Mouse (Mus musculus): ENCODE results near the gene Rnf180. TPM values are rescaled to one million over a fixed set of nuclear protein-coding genes. Genes with fewer than 3 reads are reported as not detected.

The Rnf180 gene
- polyA plus RNA-seq, 1 experiment from 2014 or later: 34.5 TPM

- DNase-seq (no peak), ATAC-seq (ENCODE audit: low FRiP score, low TSS enrichment) (no peak)
- no peaks in the 10 kb centered on the region for H3K4me1 ChIP-seq (ENCODE audit: control insufficient read depth, insufficient read depth, low read length)
- H3K36me3 ChIP-seq (ENCODE audit: control insufficient read depth, insufficient read depth, low read length): no peaks in the 10 kb centered on the region
- no peaks in the 10 kb centered on the region for H3K9me3 ChIP-seq (ENCODE audit: control insufficient read depth, low read length)
- H3K4me2 ChIP-seq (ENCODE audit: low read length): no peak overlapping the region
- no peaks in the 10 kb centered on the region for H3K27me3 ChIP-seq (ENCODE audit: control insufficient read depth, insufficient read depth, low read length)
- 72% methylated on average over 6 of the region's 6 CpGs for WGBS
- H3K9ac ChIP-seq (replicated peaks; ENCODE audit: low read length): no peak overlapping the region
- H3K4me3 ChIP-seq (replicated peaks; ENCODE audit: low read depth, low read length): no peak overlapping the region
- H3K27ac ChIP-seq (replicated peaks; ENCODE audit: low read depth, low read length): no peak overlapping the region
These were observed 162.2 kb downstream of the Rnf180 start for GRCm38 (mm10) chr13:105132370-105132769.

GRCm38 (mm10) chr13:105130080-105130479, 164.5 kb downstream of the Rnf180 start:
- ATAC-seq (ENCODE audit: low FRiP score, low TSS enrichment): no peak
- no peak overlapping the region for H3K4me3 ChIP-seq (replicated peaks; ENCODE audit: low read depth, low read length)
- WGBS: 85% methylated on average over 6 of the region's 6 CpGs
- no peak for DNase-seq
- no peak overlapping the region for H3K27ac ChIP-seq (replicated peaks; ENCODE audit: low read depth, low read length)
- H3K4me2 ChIP-seq (ENCODE audit: low read length): no peak overlapping the region
- no peak overlapping the region for H3K9ac ChIP-seq (replicated peaks; ENCODE audit: low read length)
- H3K27me3 ChIP-seq (ENCODE audit: control insufficient read depth, insufficient read depth, low read length): no peaks in the 10 kb centered on the region
- no peaks in the 10 kb centered on the region for H3K9me3 ChIP-seq (ENCODE audit: control insufficient read depth, low read length)
- no peaks in the 10 kb centered on the region for H3K4me1 ChIP-seq (ENCODE audit: control insufficient read depth, insufficient read depth, low read length)
- H3K36me3 ChIP-seq (ENCODE audit: control insufficient read depth, insufficient read depth, low read length): no peaks in the 10 kb centered on the region

- DNase-seq (no peak), ATAC-seq (ENCODE audit: low FRiP score, low TSS enrichment) (no peak)
- Histone ChIP-seq H3K27ac (replicated peaks; ENCODE audit: low read depth, low read length) (no peak overlapping the region), H3K27me3 (ENCODE audit: control insufficient read depth, insufficient read depth, low read length) (no peaks in the 10 kb centered on the region), H3K4me1 (ENCODE audit: control insufficient read depth, insufficient read depth, low read length) (no peaks in the 10 kb centered on the region), H3K4me2 (ENCODE audit: low read length) (no peak overlapping the region), H3K9me3 (ENCODE audit: control insufficient read depth, low read length) (no peaks in the 10 kb centered on the region), H3K9ac (replicated peaks; ENCODE audit: low read length) (no peak overlapping the region), H3K4me3 (replicated peaks; ENCODE audit: low read depth, low read length) (no peak overlapping the region), H3K36me3 (ENCODE audit: control insufficient read depth, insufficient read depth, low read length) (no peaks in the 10 kb centered on the region)
- 89% methylated on average over 3 of the region's 3 CpGs for WGBS
These were observed 172.5 kb downstream of the Rnf180 start for GRCm38 (mm10) chr13:105122092-105122491.

- DNase-seq (no peak), ATAC-seq (ENCODE audit: low FRiP score, low TSS enrichment) (no peak)
- Histone ChIP-seq H3K36me3 (ENCODE audit: control insufficient read depth, insufficient read depth, low read length) (no peaks in the 10 kb centered on the region), H3K27ac (replicated peaks; ENCODE audit: low read depth, low read length) (no peak overlapping the region), H3K4me1 (ENCODE audit: control insufficient read depth, insufficient read depth, low read length) (no peaks in the 10 kb centered on the region), H3K27me3 (ENCODE audit: control insufficient read depth, insufficient read depth, low read length) (no peaks in the 10 kb centered on the region), H3K4me3 (replicated peaks; ENCODE audit: low read depth, low read length) (no peak overlapping the region), H3K9ac (replicated peaks; ENCODE audit: low read length) (no peak overlapping the region), H3K4me2 (ENCODE audit: low read length) (no peak overlapping the region), H3K9me3 (ENCODE audit: control insufficient read depth, low read length) (no peaks in the 10 kb centered on the region)
These were observed 173.0 kb downstream of the Rnf180 start for GRCm38 (mm10) chr13:105121617-105122016.

- Histone ChIP-seq H3K9me3 (ENCODE audit: control insufficient read depth, low read length) (no peaks in the 10 kb centered on the region), H3K27me3 (ENCODE audit: control insufficient read depth, insufficient read depth, low read length) (no peaks in the 10 kb centered on the region), H3K27ac (replicated peaks; ENCODE audit: low read depth, low read length) (no peak overlapping the region), H3K4me3 (replicated peaks; ENCODE audit: low read depth, low read length) (no peak overlapping the region), H3K4me1 (ENCODE audit: control insufficient read depth, insufficient read depth, low read length) (no peaks in the 10 kb centered on the region), H3K9ac (replicated peaks; ENCODE audit: low read length) (no peak overlapping the region), H3K36me3 (ENCODE audit: control insufficient read depth, insufficient read depth, low read length) (no peaks in the 10 kb centered on the region), H3K4me2 (ENCODE audit: low read length) (no peak overlapping the region)
- 92% methylated on average over 6 of the region's 6 CpGs for WGBS
- ATAC-seq (ENCODE audit: low FRiP score, low TSS enrichment): no peak
- no peak for DNase-seq
These were observed 183.0 kb downstream of the Rnf180 start for GRCm38 (mm10) chr13:105111599-105111998.

GRCm38 (mm10) chr13:105104385-105104784, 190.2 kb downstream of the Rnf180 start:
- DNase-seq (no peak), ATAC-seq (ENCODE audit: low FRiP score, low TSS enrichment) (no peak)
- Histone ChIP-seq H3K36me3 (ENCODE audit: control insufficient read depth, insufficient read depth, low read length) (no peaks in the 10 kb centered on the region), H3K4me3 (replicated peaks; ENCODE audit: low read depth, low read length) (no peak overlapping the region), H3K4me1 (ENCODE audit: control insufficient read depth, insufficient read depth, low read length) (no peaks in the 10 kb centered on the region), H3K27me3 (ENCODE audit: control insufficient read depth, insufficient read depth, low read length) (no peaks in the 10 kb centered on the region), H3K9ac (replicated peaks; ENCODE audit: low read length) (no peak overlapping the region), H3K9me3 (ENCODE audit: control insufficient read depth, low read length) (no peaks in the 10 kb centered on the region), H3K4me2 (ENCODE audit: low read length) (no peak overlapping the region), H3K27ac (replicated peaks; ENCODE audit: low read depth, low read length) (no peak overlapping the region)
- 85% methylated on average over 2 of the region's 2 CpGs for WGBS

GRCm38 (mm10) chr13:105100705-105101104, 193.9 kb downstream of the Rnf180 start:
- Histone ChIP-seq H3K9ac (replicated peaks; ENCODE audit: low read length) (no peak overlapping the region), H3K9me3 (ENCODE audit: control insufficient read depth, low read length) (no peaks in the 10 kb centered on the region), H3K27me3 (ENCODE audit: control insufficient read depth, insufficient read depth, low read length) (no peaks in the 10 kb centered on the region), H3K27ac (replicated peaks; ENCODE audit: low read depth, low read length) (no peak overlapping the region), H3K4me2 (ENCODE audit: low read length) (no peak overlapping the region), H3K4me3 (replicated peaks; ENCODE audit: low read depth, low read length) (no peak overlapping the region), H3K4me1 (ENCODE audit: control insufficient read depth, insufficient read depth, low read length) (no peaks in the 10 kb centered on the region), H3K36me3 (ENCODE audit: control insufficient read depth, insufficient read depth, low read length) (no peaks in the 10 kb centered on the region)
- 77% methylated on average over 4 of the region's 4 CpGs for WGBS
- ATAC-seq (ENCODE audit: low FRiP score, low TSS enrichment) (no peak), DNase-seq (no peak)

- 78% methylated on average over 2 of the region's 2 CpGs for WGBS
- Histone ChIP-seq H3K4me1 (ENCODE audit: control insufficient read depth, insufficient read depth, low read length) (no peaks in the 10 kb centered on the region), H3K9ac (replicated peaks; ENCODE audit: low read length) (no peak overlapping the region), H3K9me3 (ENCODE audit: control insufficient read depth, low read length) (no peaks in the 10 kb centered on the region), H3K4me2 (ENCODE audit: low read length) (no peak overlapping the region), H3K36me3 (ENCODE audit: control insufficient read depth, insufficient read depth, low read length) (no peaks in the 10 kb centered on the region), H3K27ac (replicated peaks; ENCODE audit: low read depth, low read length) (no peak overlapping the region), H3K4me3 (replicated peaks; ENCODE audit: low read depth, low read length) (no peak overlapping the region), H3K27me3 (ENCODE audit: control insufficient read depth, insufficient read depth, low read length) (no peaks in the 10 kb centered on the region)
- peak; percentile 6 for DNase-seq
- no peak for ATAC-seq (ENCODE audit: low FRiP score, low TSS enrichment)
These were observed 198.3 kb downstream of the Rnf180 start for GRCm38 (mm10) chr13:105096316-105096715.

- Histone ChIP-seq H3K27me3 (ENCODE audit: control insufficient read depth, insufficient read depth, low read length) (no peaks in the 10 kb centered on the region), H3K4me2 (ENCODE audit: low read length) (no peak overlapping the region), H3K9me3 (ENCODE audit: control insufficient read depth, low read length) (no peaks in the 10 kb centered on the region), H3K27ac (replicated peaks; ENCODE audit: low read depth, low read length) (no peak overlapping the region), H3K36me3 (ENCODE audit: control insufficient read depth, insufficient read depth, low read length) (no peaks in the 10 kb centered on the region), H3K4me3 (replicated peaks; ENCODE audit: low read depth, low read length) (no peak overlapping the region), H3K4me1 (ENCODE audit: control insufficient read depth, insufficient read depth, low read length) (no peaks in the 10 kb centered on the region), H3K9ac (replicated peaks; ENCODE audit: low read length) (no peak overlapping the region)
- DNase-seq (no peak), ATAC-seq (ENCODE audit: low FRiP score, low TSS enrichment) (no peak)
- 93% methylated on average over 3 of the region's 3 CpGs for WGBS
These were observed 205.3 kb downstream of the Rnf180 start for GRCm38 (mm10) chr13:105089276-105089675.

Data from midbrain, embryonic 14.5 days (tissue).